11 mouse cellular contexts compared by ENCODE assay signal in the genomic region with DNA sequence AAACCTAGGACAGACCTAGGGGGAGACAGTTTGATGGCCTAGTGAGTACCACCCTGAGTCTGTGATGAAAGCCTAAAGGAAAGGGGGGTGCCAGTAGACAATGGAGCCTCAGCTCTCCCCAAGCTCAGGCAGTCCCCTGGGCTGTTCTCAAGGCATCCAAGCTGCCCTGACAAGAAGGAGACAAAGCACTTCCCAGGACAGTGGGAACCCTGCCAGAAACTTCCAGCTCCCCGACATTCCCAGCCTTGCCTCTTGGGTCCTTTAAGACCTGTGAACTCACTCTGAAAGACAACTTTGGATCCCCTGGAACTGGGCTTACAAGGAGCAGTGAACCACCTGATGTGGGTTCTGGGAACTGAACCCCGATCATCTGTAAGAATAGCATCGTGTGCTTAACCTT.
DNase-seq lines count a peak whose midpoint lies in the region; ATAC-seq lines count a peak whose summit lies in the region.
"Had no signal": no experiment of that assay in that cellular context is flagged by ENCODE, and none has a peak within 500 bp of the region (broad histone marks: within the 10 kb centered on the region; RNA-seq: fewer than 3 reads in every experiment).

No protein-coding gene starts in this region.

- no peak overlapping the region for H3K4me2 ChIP-seq in kidney, embryonic 14.5 days (replicated peaks; ENCODE audit: low read depth, low read length)
- no peak overlapping the region for H3K4me2 ChIP-seq in limb, embryonic 12.5 days
- H3K4me2 ChIP-seq: midbrain, embryonic 12.5 days had no signal

- no peaks in the 10 kb centered on the region for H3K36me3 ChIP-seq in kidney, embryonic 14.5 days (ENCODE audit: control insufficient read depth, insufficient read depth, low read length)
- no peaks in the 10 kb centered on the region for H3K36me3 ChIP-seq in limb, embryonic 12.5 days
- H3K36me3 ChIP-seq: midbrain, embryonic 12.5 days had no signal

- H3K9ac ChIP-seq in kidney, embryonic 14.5 days (ENCODE audit: low read depth, low read length), result no peak overlapping the region
- H3K9ac ChIP-seq in limb, embryonic 12.5 days (replicated peaks), result no peak overlapping the region
- H3K9ac ChIP-seq: midbrain, embryonic 12.5 days had no signal

- H3K27ac ChIP-seq in kidney, embryonic 14.5 days (ENCODE audit: low read depth, low read length), result 0 out of 2 replicates have a peak overlapping the region, but pooled peaks have one; percentile 13
- peak overlapping the region; percentile 44 for H3K27ac ChIP-seq in brown adipose tissue, adult 24 weeks (replicated peaks; ENCODE audit: low read depth, low read length)
- H3K27ac ChIP-seq in limb, embryonic 12.5 days, result 0 out of 2 replicates have a peak overlapping the region, but pooled peaks have one; percentile 23

- DNase-seq in adrenal gland, postnatal 10 days, result peak; percentile 43
- DNase-seq in adrenal gland, adult 2 months, result no peak
- DNase-seq in kidney, postnatal 10 days, result no peak
- DNase-seq in thymus, postnatal 4 days, result no peak
- no peak for DNase-seq in layer of hippocampus, postnatal 36 days
- DNase-seq: cerebellum, postnatal 25 days; kidney, adult 18-20 months had no signal

- 71% methylated on average over 3 of the region's 3 CpGs for WGBS in kidney, embryonic 14.5 days
- 80% methylated on average over 3 of the region's 3 CpGs for WGBS in limb, embryonic 12.5 days

- H3K4me1 ChIP-seq in kidney, embryonic 14.5 days (ENCODE audit: control insufficient read depth, insufficient read depth, low read length), result peaks cover 47% of the 10 kb centered on the region
- H3K4me1 ChIP-seq in brown adipose tissue, adult 24 weeks (ENCODE audit: control insufficient read depth, insufficient read depth, insufficient read length, low read length), result peaks cover 18% of the 10 kb centered on the region
- H3K4me1 ChIP-seq in limb, embryonic 12.5 days (replicated peaks), result peaks cover 52% of the 10 kb centered on the region

- H3K27me3 ChIP-seq in kidney, embryonic 14.5 days (ENCODE audit: control insufficient read depth, insufficient read depth, low read length), result no peaks in the 10 kb centered on the region
- H3K27me3 ChIP-seq in limb, embryonic 12.5 days, result no peaks in the 10 kb centered on the region; the same call in 1 of the 2 replicates

- no peaks in the 10 kb centered on the region for H3K9me3 ChIP-seq in kidney, embryonic 14.5 days (ENCODE audit: control insufficient read depth, low read length)
- no peaks in the 10 kb centered on the region for H3K9me3 ChIP-seq in limb, embryonic 12.5 days
- H3K9me3 ChIP-seq: midbrain, embryonic 12.5 days had no signal

- H3K4me3 ChIP-seq in kidney, embryonic 14.5 days (ENCODE audit: low read length), result no peak overlapping the region
- H3K4me3 ChIP-seq in brown adipose tissue, adult 24 weeks (ENCODE audit: insufficient read depth, low read depth, low read length), result no peak overlapping the region
- H3K4me3 ChIP-seq in limb, embryonic 12.5 days (replicated peaks), result no peak overlapping the region
- H3K4me3 ChIP-seq: midbrain, embryonic 12.5 days had no signal

- ATAC-seq in kidney, embryonic 14.5 days (ENCODE audit: low FRiP score, low TSS enrichment), result no peak
- ATAC-seq in limb, embryonic 12.5 days (ENCODE audit: insufficient number of reproducible peaks, insufficient read depth, low FRiP score, low TSS enrichment, low read depth), result no peak
